Mouse (Mus musculus) ES-E14 (cell line): ENCODE data around the gene Gm21748.
"Not testable (repeated sequence)": the region's sequence is repeated elsewhere in the genome, so short reads cannot be mapped to it uniquely, and the experiment has no call there.

Source experiments
- CHD2 ChIP-seq: IDR thresholded peaks from 2 replicates; pipeline ENCODE4 v1.6.1; 2014; ENCODE audit warnings: mild to moderate bottlenecking, low read depth, low read length, inconsistent platforms
- MAFK ChIP-seq: IDR thresholded peaks from 2 replicates; pipeline ENCODE4 v1.6.1; 2014; ENCODE audit warnings: mild to moderate bottlenecking, low read depth, low read length, inconsistent platforms; ENCODE audit not compliant: insufficient read depth
- ZNF384 ChIP-seq: IDR thresholded peaks from 2 replicates; pipeline ENCODE4 v1.6.1; 2012; ENCODE audit warnings: low read depth, low read length, inconsistent platforms

- not testable (repeated sequence) for TF ChIP-seq CHD2, ZNF384, MAFK
These were observed at the start of gene Gm21748 for GRCm38 (mm10) chrY:90839077-90839476.
